Mouse (Mus musculus): ENCODE data around the gene Cers3.

- no peak for TF ChIP-seq CTCF (IDR thresholded peaks at IDR 0.05; ENCODE audit: insufficient read depth, low read depth, low read length)
- no peak for TF ChIP-seq POLR2A (IDR thresholded peaks at IDR 0.05; ENCODE audit: insufficient read depth, low read depth, low read length)
These were observed 58.5 kb downstream of the Cers3 start for GRCm38 (mm10) chr7:66801785-66802184.
